Mouse (Mus musculus) lung, postnatal 36 days (tissue): ENCODE measurements around the gene Yy1.
A peak's percentile ranks its signal among the peaks of the same experiment; 100 is the strongest.

Source experiments
- DNase-seq: peaks from one replicate; pipeline ENCODE4 v3.0.0; 2022; ENCODE audit warnings: mixed read lengths

Yy1 gene

DNA sequence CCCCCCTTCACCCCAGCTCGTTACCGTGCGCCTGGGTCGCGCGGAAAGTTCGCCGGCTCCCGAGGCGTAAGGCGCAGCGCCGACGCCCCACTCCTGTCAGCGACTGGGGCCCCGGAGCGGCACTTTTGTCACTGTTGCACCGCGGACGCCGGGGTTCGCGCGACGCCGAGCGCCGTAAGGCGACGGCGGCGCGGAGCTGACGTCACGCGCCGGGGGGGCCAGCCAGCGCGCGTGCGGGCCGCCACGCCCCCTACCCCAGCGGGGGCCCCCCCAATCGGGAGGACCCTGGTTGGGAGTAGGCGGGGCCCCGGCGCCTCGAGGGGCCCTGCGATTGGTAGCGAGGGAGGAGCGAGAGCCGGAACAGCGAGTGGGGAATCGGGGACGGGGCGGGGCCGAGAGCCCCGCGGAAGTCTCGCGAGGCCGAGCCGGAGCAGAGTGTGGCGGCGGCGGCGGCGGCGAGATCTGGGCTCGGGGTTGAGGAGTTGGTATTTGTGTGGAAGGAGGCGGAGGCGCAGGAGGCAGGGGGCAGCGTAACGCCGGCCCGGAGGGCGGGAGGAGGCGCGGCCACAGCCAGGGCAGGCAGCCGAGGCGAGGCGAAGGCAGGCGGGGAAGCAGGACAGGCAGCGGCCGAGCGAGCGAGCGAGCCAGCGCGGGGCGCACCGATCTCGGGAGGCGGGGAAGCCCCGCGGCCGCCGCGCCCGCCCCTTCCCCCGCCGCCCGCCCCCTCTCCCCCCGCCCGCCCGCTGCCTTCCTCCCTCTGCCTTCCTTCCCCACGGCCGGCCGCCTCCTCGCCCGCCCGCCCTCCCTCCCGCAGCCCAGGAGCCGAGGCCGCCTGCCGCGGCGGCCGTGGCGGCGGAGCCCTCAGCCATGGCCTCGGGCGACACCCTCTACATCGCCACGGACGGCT is at the start of gene Yy1:
TSS of gene Yy1 (plus strand) at position 428 of the 907 bp plus-strand sequence.
- peak; percentile 98 for DNase-seq

GRCm38 (mm10) chr12:108745990-108746389 is 46.8 kb upstream of the Yy1 start:
- no peak for DNase-seq

DNA sequence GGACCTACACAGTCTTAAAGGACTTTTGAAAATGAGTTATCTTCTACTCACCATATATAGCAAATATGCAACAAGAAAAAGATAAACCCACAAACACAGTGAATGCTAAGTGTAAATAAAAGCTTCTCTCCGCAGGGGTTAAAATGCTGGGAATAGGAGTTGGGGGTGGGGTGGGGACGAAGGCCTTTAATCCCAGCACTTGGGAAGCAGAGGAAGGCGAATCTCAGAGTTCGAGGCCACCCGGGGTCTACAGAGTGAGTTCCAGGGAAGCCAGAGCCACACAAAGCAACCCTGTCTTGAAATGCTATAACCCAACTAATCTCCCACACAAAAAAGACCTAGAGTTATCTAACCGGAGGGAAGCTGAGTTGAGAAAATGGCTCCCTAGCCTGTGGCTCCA is 43.8 kb upstream of the Yy1 start:
- DNase-seq, result no peak

DNA sequence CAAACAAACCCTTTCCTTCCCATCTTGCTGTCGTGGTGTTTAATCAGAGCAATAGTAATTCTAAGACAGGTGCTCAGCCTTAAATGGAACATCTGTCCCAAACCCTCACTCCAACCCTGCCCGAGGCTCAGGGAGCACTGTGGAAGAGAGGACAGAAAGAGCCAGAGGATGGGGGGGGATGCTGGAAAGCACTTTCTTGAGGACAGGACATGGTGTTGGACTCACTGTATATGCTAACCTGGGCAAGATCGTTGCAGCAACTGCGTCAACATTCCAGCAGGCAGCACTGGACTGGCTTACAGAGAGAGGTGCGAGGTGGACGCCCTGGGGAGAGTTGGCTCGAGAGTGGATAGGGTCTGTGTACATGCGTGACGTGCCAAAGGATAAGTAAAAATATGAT is 43.3 kb upstream of the Yy1 start:
- DNase-seq, result no peak

- DNase-seq, result no peak
Measured at GRCm38 (mm10) chr12:108750226-108750625, 42.5 kb upstream of the Yy1 start.

GRCm38 (mm10) chr12:108751790-108752189 is 41.0 kb upstream of the Yy1 start:
- peak; percentile 40 for DNase-seq

DNA sequence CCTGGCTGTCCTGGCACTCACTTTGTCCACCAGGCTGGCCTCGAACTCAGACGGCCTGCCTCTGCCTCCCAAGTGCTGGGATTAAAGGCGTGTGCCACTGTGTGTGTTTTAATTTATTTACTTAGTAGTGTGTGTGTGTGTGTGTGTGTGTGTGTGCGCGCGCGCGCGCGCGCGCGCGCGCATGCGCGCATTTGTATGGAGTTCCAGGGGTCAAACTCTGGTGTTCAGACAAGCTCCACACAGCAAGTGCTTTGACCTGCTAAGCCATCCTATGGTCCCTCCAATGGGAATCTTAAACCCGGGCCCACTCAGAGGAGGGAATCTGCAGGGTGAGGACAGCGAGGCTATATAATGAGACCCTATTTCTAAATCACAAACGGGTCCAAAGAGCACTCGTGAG is 37.6 kb upstream of the Yy1 start:
- DNase-seq, result no peak

GRCm38 (mm10) chr12:108756611-108757010 is 36.2 kb upstream of the Yy1 start:
- no peak for DNase-seq

DNA sequence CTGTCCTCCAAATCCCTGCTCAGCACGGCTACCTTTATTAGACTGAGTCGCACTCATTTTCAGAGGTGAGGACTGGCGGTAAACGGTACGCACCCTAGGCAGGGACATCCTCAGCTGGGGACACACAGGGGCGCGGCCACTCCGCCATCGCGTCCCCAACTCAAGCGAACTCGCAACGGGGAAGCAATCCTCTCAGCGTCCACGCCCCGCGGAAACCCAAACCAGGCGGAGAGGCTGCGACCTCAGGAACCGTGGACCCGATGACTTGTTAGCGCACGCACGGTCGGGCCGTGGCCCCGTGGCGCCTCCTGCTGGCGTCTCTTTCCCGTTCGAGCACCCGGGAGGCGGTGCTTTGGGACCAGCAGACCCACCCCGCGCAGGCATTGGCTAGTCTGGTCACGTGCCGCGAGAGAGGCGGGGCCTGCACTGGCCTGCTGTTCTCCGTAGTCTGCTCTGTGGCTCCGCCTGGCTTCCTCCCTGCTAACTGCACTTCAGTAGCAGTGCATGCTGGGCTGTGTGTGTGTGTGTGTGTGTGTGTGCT is 35.0 kb upstream of the Yy1 start:
- DNase-seq, result peak; percentile 100

DNA sequence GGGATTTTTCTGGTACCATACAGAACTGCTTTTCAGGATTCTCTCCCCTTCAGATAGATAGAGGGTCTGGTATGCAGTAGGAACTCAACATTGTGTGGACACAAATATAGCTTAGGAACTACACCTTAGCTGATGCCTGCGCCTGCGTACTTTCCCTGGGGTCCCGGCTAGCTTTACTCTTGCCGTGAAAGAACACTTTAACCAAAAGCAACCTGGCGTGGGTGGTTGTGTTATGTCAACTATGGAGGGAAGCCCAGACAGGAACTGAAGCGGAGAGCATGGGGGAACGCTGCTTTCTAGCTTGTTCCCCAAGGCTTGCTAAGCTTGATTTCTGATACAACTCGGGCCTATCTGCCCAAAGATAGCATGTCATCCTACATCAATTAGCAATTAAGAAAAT is 34.5 kb upstream of the Yy1 start:
- no peak for DNase-seq

DNA sequence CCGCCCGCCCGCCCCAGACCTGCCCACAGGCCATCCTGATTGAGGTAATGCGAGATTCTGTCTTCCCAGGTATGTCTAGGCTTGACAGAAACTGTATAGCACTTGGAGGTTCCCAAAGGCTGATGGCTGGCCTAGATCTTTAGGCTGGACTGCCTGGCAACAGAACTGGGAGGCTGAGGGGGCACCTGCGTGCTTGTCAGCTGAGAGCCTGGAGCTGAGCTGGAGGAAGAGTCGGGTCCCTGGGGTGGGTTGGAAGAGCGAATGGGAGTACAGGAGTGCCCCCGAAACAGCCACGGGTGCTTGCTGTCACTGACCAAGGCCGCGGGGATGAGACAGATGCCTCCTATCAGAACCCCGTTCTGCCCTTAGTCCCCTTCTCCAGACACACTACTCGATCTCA is 34.1 kb upstream of the Yy1 start:
- DNase-seq, result no peak

DNA sequence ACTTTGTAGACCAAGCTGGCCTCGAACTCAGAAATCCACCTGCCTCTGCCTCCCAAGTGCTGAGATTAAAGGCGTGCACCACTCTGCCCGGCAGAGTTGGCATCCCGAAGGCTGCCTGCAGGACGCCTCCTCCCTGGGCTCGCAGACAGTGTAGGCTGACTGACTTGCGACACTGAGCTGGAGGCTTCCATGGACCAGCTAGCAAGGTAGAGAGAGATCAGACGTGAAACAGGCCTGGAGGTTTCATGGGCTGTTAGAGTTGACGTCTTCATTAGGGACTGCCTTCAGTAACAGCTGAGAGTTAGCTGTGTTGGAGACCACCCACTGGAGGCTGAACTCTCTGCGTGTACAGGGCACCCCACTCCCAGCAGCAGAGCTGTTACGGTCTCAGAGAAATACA is 33.5 kb upstream of the Yy1 start:
- no peak for DNase-seq

GRCm38 (mm10) chr12:108760016-108760415 is 32.8 kb upstream of the Yy1 start:
- no peak for DNase-seq

- peak; percentile 68 for DNase-seq
Measured at GRCm38 (mm10) chr12:108760500-108761020, 32.2 kb upstream of the Yy1 start.

DNA sequence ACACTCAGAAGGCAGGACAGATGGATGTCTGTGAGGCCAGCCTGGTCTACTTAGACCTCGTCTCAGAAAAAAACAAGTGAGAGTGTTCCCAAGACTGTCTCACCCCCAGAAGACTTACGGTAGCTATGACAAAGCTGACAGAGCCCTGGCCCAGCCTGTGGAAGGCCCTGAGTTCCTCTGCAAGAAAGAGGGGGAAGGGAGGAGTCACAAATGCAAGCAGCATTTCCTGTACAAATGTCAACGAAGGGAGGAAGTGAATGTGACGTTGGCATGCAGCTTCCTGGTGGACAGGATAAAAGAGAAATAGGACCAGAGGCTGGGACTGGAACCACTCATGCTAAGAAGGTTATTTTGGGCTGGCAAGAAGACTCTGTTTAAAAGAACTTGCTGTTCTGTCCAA is 31.6 kb upstream of the Yy1 start:
- DNase-seq, result peak; percentile 84

DNA sequence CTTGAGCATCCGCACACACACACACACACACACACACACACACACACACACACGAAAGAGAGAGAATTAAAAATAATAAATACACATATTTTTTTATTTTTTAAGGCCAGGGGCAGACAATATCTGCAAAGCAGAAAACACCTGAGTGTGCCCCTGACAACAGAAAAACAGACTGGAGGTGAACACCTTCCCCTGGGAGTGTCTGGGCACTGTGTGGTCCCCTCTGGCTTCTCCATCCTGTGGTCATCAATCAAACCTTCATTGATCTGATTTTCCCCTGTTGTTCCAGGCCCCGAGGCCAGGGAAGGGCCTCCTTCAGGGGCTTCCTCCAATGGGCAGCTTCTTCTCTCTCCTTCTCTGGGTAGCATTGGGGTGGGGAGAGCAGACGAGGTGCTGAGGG is 31.1 kb upstream of the Yy1 start:
- no peak for DNase-seq

- peak; percentile 64 for DNase-seq
Measured at GRCm38 (mm10) chr12:108763057-108763796, 29.5 kb upstream of the Yy1 start.

DNA sequence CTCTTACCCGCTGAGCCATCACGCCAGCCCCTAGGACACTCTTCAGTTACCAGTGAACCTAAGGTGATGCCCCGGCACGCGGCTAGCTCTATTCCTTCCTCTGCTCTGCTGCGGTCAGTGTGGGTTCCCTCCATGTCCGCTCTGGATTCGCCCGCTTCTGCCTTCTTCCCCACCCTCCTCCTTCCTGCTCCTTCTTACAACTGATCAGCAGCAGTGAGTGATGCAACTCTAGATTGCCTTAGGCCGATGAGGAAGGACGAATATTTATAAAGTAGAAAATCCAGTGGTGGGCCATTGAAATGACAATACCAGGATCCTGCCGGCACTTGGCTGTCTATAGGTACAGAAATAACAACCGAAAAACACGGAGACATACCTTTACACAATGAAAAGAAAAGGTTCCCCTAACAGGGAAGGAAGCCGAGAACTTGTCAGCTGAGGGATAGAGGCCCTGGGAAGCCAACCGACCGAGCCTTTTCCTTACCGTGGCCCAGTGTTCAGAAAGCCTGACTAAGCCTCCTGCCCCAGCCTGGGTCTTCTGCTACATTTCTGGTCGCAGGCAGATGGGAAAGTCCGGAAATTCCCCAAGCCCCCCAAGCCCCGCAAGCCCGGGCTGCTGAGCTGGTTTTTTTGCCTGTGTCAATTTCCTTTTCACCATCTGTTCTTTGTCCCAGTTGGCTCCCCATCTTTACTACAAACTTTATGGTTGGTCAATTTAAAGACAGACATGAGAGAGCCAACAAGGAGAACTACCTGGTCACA is 27.7 kb upstream of the Yy1 start:
- DNase-seq, result peak; percentile 52

- peak; percentile 93 for DNase-seq
Measured at GRCm38 (mm10) chr12:108765751-108766221, 27.0 kb upstream of the Yy1 start.

GRCm38 (mm10) chr12:108766316-108766715 is 26.5 kb upstream of the Yy1 start:
- peak; percentile 23 for DNase-seq

DNA sequence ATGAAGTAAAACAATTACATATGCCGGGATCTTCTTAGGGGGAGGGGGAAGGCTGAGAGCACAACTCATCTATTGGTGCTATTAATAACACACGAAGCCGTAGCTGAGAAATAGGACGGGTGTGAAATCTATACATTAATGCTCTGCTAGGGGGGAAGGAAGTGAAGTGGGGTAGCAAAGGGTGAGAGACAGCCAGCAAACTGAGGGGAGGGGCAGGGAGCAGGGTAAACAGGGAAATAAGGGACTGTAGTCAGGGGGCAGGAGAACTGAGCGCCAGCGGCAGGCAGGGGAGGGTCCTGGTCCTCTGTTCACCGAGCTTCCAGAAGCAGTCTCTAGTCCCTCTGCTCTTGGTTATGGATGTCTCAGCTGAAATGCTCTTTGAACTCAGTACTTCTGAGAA is 25.9 kb upstream of the Yy1 start:
- DNase-seq, result no peak

GRCm38 (mm10) chr12:108768196-108768854 is 24.4 kb upstream of the Yy1 start:
- no peak for DNase-seq
